ENCODE assay signal across 11 mouse cellular contexts in genomic region chr17:86618431-86618861, GRCm38 (mm10).
DNase-seq lines count a peak whose midpoint lies in the region; ATAC-seq and TF ChIP-seq lines count a peak whose summit lies in the region.
"Had no signal": no experiment of that assay in that cellular context is flagged by ENCODE, and none has a peak within 500 bp of the region (broad histone marks: within the 10 kb centered on the region; RNA-seq: fewer than 3 reads in every experiment).

No protein-coding gene starts in this region.

- H3K4me3 ChIP-seq in embryonic facial prominence, embryonic 14.5 days (ENCODE audit: low read depth, low read length) = no peak overlapping the region
- H3K4me3 ChIP-seq in hindbrain, postnatal 0 days (ENCODE audit: low read length) = no peak overlapping the region
- no peak overlapping the region for H3K4me3 ChIP-seq in neural tube, embryonic 15.5 days (replicated peaks)
- H3K4me3 ChIP-seq: embryonic facial prominence, embryonic 13.5 days; stomach, embryonic 15.5 days had no signal

- no peak for ATAC-seq in embryonic facial prominence, embryonic 14.5 days (ENCODE audit: low read depth)
- 0 out of 2 replicates have a peak, but pooled peaks have one; percentile 47 for ATAC-seq in hindbrain, postnatal 0 days
- no peak for ATAC-seq in neural tube, embryonic 15.5 days (ENCODE audit: low FRiP score)

- H3K27ac ChIP-seq in embryonic facial prominence, embryonic 14.5 days (replicated peaks; ENCODE audit: low read depth, low read length) = no peak overlapping the region
- 0 out of 2 replicates have a peak overlapping the region, but pooled peaks have one; percentile 17 for H3K27ac ChIP-seq in hindbrain, postnatal 0 days
- H3K27ac ChIP-seq in neural tube, embryonic 15.5 days (replicated peaks) = 0 out of 2 replicates have a peak overlapping the region, but pooled peaks have one; percentile 33
- H3K27ac ChIP-seq: embryonic facial prominence, embryonic 13.5 days; stomach, embryonic 15.5 days had no signal

- no peaks in the 10 kb centered on the region for H3K36me3 ChIP-seq in embryonic facial prominence, embryonic 14.5 days (ENCODE audit: control insufficient read depth, insufficient read depth, low read length)
- H3K36me3 ChIP-seq in hindbrain, postnatal 0 days (ENCODE audit: insufficient read depth, low read length) = no peaks in the 10 kb centered on the region
- peaks cover 8% of the 10 kb centered on the region; the same call in 1 of the 2 replicates for H3K36me3 ChIP-seq in neural tube, embryonic 15.5 days
- H3K36me3 ChIP-seq: stomach, embryonic 15.5 days had no signal

- DNase-seq in lung, postnatal 10 days = peak; percentile 41
- DNase-seq in lung, postnatal 36 days = no peak
- peak; percentile 30 for DNase-seq in embryonic facial prominence, embryonic 14.5 days (ENCODE audit: low spot score)
- DNase-seq in hindbrain, postnatal 0 days (ENCODE audit: low spot score) = peak; percentile 32
- DNase-seq in urinary bladder, postnatal 4 days (ENCODE audit: low spot score in 2 of 2) = no peak
- no peak for DNase-seq in right cerebral cortex, adult 18-20 months
- DNase-seq: layer of hippocampus, adult 9-11 months; midbrain, embryonic 14.5 days had no signal

- no peak overlapping the region for H3K4me2 ChIP-seq in embryonic facial prominence, embryonic 14.5 days (ENCODE audit: low read depth, low read length)
- no peak overlapping the region for H3K4me2 ChIP-seq in hindbrain, postnatal 0 days (ENCODE audit: low read depth, low read length)
- no peak overlapping the region for H3K4me2 ChIP-seq in neural tube, embryonic 15.5 days
- H3K4me2 ChIP-seq: embryonic facial prominence, embryonic 13.5 days; stomach, embryonic 15.5 days had no signal

- TF ChIP-seq CTCF in hindbrain, postnatal 0 days (IDR thresholded peaks at IDR 0.05; ENCODE audit: low read depth) = no peak

- no peaks in the 10 kb centered on the region for H3K9me3 ChIP-seq in embryonic facial prominence, embryonic 14.5 days (ENCODE audit: control insufficient read depth, low read length)
- H3K9me3 ChIP-seq in hindbrain, postnatal 0 days (ENCODE audit: low read length) = no peaks in the 10 kb centered on the region
- H3K9me3 ChIP-seq in neural tube, embryonic 15.5 days (replicated peaks) = no peaks in the 10 kb centered on the region
- H3K9me3 ChIP-seq: embryonic facial prominence, embryonic 13.5 days; stomach, embryonic 15.5 days had no signal

- no peaks in the 10 kb centered on the region for H3K27me3 ChIP-seq in embryonic facial prominence, embryonic 14.5 days (replicated peaks; ENCODE audit: control insufficient read depth, insufficient read depth, low read length)
- no peaks in the 10 kb centered on the region for H3K27me3 ChIP-seq in hindbrain, postnatal 0 days (ENCODE audit: insufficient read depth, low read length)
- H3K27me3 ChIP-seq in neural tube, embryonic 15.5 days (replicated peaks) = no peaks in the 10 kb centered on the region
- H3K27me3 ChIP-seq: embryonic facial prominence, embryonic 13.5 days; stomach, embryonic 15.5 days had no signal

- no peak overlapping the region for H3K9ac ChIP-seq in embryonic facial prominence, embryonic 14.5 days (ENCODE audit: low read depth, low read length)
- H3K9ac ChIP-seq in hindbrain, postnatal 0 days (replicated peaks; ENCODE audit: low read length) = no peak overlapping the region
- no peak overlapping the region for H3K9ac ChIP-seq in neural tube, embryonic 15.5 days (replicated peaks)
- H3K9ac ChIP-seq: embryonic facial prominence, embryonic 13.5 days; stomach, embryonic 15.5 days had no signal

- H3K4me1 ChIP-seq in embryonic facial prominence, embryonic 14.5 days (ENCODE audit: control insufficient read depth, insufficient read depth, low read length) = 0 out of 2 replicates have a peak, but pooled peaks cover 2% of the 10 kb centered on the region
- H3K4me1 ChIP-seq in hindbrain, postnatal 0 days (ENCODE audit: insufficient read depth, low read length) = peaks cover 5% of the 10 kb centered on the region; the same call in 1 of the 2 replicates
- peaks cover 7% of the 10 kb centered on the region; the same call in 1 of the 2 replicates for H3K4me1 ChIP-seq in neural tube, embryonic 15.5 days
- H3K4me1 ChIP-seq: embryonic facial prominence, embryonic 13.5 days had no signal

- 52% methylated on average over 4 of the region's 4 CpGs for WGBS in embryonic facial prominence, embryonic 14.5 days
- 49% methylated on average over 4 of the region's 4 CpGs for WGBS in hindbrain, postnatal 0 days
- WGBS in neural tube, embryonic 15.5 days = 73% methylated on average over 4 of the region's 4 CpGs

Comparison
In these comparisons a context has a peak if more than half of its experiments do, and no peak if none do; other contexts are left out.
1. DNase-seq: peak in lung, postnatal 10 days (single experiment), embryonic facial prominence, embryonic 14.5 days (single experiment) and hindbrain, postnatal 0 days (single experiment); none in lung, postnatal 36 days (single experiment), urinary bladder, postnatal 4 days (0 of 2) and right cerebral cortex, adult 18-20 months (single experiment).